In genomic region chr17:78888554-78888953, GRCm38 (mm10) we compare ENCODE assay signal across 20 mouse cellular contexts. TPM values are rescaled to one million over a fixed set of nuclear protein-coding genes. Genes with fewer than 3 reads are reported as not detected.
DNase-seq lines count a peak whose midpoint lies in the region; TF ChIP-seq lines count a peak whose summit lies in the region.
"Had no signal": no experiment of that assay in that cellular context is flagged by ENCODE, and none has a peak within 500 bp of the region (broad histone marks: within the 10 kb centered on the region; RNA-seq: fewer than 3 reads in every experiment).

No protein-coding gene starts in this region.

- TF ChIP-seq CTCF in heart, adult 2 months (IDR thresholded peaks at IDR 0.05), result no peak

- H3K79me2 ChIP-seq in heart, adult 2 months (replicated peaks; ENCODE audit: control insufficient read depth, insufficient read depth, low read length), result no peaks in the 10 kb centered on the region

- no peak overlapping the region for H3K9ac ChIP-seq in heart, adult 2 months (ENCODE audit: low read depth, low read length)
- H3K9ac ChIP-seq: embryonic facial prominence, embryonic 12.5 days; forebrain, embryonic 15.5 days; heart, embryonic 15.5 days; hindbrain, embryonic 14.5 days; kidney, embryonic 15.5 days had no signal

- no peak overlapping the region for H3K27ac ChIP-seq in heart, adult 2 months
- H3K27ac ChIP-seq: embryonic facial prominence, embryonic 12.5 days; forebrain, embryonic 15.5 days; heart, embryonic 15.5 days; hindbrain, embryonic 14.5 days; kidney, embryonic 15.5 days had no signal

- TF ChIP-seq POLR2A in heart, adult 2 months (IDR thresholded peaks at IDR 0.05; ENCODE audit: insufficient read depth, low read depth, low read length), result no peak

- no peak overlapping the region for H3K4me3 ChIP-seq in heart, adult 2 months
- H3K4me3 ChIP-seq: embryonic facial prominence, embryonic 12.5 days; forebrain, embryonic 15.5 days; heart, embryonic 15.5 days; kidney, embryonic 15.5 days had no signal

- intact Hi-C loops in heart, adult 2 months (cut with DNase I), result no loop called here

- no peaks in the 10 kb centered on the region for H3K36me3 ChIP-seq in heart, adult 2 months (ENCODE audit: control insufficient read depth, insufficient read depth, low read length)
- H3K36me3 ChIP-seq: embryonic facial prominence, embryonic 12.5 days; forebrain, embryonic 15.5 days; heart, embryonic 15.5 days; kidney, embryonic 15.5 days had no signal

- TF ChIP-seq EP300 in heart, adult 2 months (IDR thresholded peaks at IDR 0.05; ENCODE audit: insufficient read depth, low read depth, low read length), result no peak

- 80% methylated on average over 4 of the region's 4 CpGs for WGBS in heart, adult 2 months

- H3K27me3 ChIP-seq in heart, adult 2 months (ENCODE audit: control insufficient read depth, insufficient read depth, low read length), result no peaks in the 10 kb centered on the region
- H3K27me3 ChIP-seq: embryonic facial prominence, embryonic 12.5 days; forebrain, embryonic 15.5 days; heart, embryonic 15.5 days; kidney, embryonic 15.5 days had no signal

- peak; percentile 65 to 71 for DNase-seq in cerebellum, postnatal 10 days
- DNase-seq in cerebellum, adult 8-10 months, result no peak
- peak; percentile 55 for DNase-seq in heart, adult 11 months
- DNase-seq in heart, adult 2 months, result no peak
- peak; percentile 24 for DNase-seq in ovary, postnatal 36 days (ENCODE audit: low spot score)
- DNase-seq in ovary, postnatal 14 days (ENCODE audit: low spot score), result no peak
- DNase-seq in adipocyte (ENCODE audit: low spot score), result no peak
- DNase-seq: gastrocnemius, postnatal 36 days; heart, adult 18-20 months; heart, postnatal 14 days; kidney, adult 2 months had no signal

- H3K4me1 ChIP-seq in heart, adult 2 months (ENCODE audit: control insufficient read depth, insufficient read depth, low read length), result no peaks in the 10 kb centered on the region
- H3K4me1 ChIP-seq: embryonic facial prominence, embryonic 12.5 days; heart, embryonic 15.5 days; kidney, embryonic 15.5 days had no signal

RNA-seq across cellular contexts. Expression of gene Eif2ak2, which starts 6.2 kb away (rescaled TPM):
- 1 to 10 TPM; 7.8 to 8.0 TPM for total RNA-seq in heart, adult 2 months (2021)
- polyA plus RNA-seq in heart, adult 2 months (2012; rRNA removed), result 2.7 and 4.2 TPM in 2 replicates

RNA-seq across cellular contexts. Expression of gene Sult6b1, which starts 18.2 kb away (rescaled TPM):
- not detected for total RNA-seq in heart, adult 2 months (2021)
- 0.26 TPM in 1 of 2 replicates, not detected in the other for polyA plus RNA-seq in heart, adult 2 months (2012; rRNA removed)
- total RNA-seq: adrenal gland, adult 18-20 months; gastrocnemius, adult 8-10 months; gastrocnemius, postnatal 36 days; heart, adult 18-20 months; heart, postnatal 14 days; hematopoietic stem cell, adult 5-6 weeks had no signal
- polyA plus RNA-seq: forebrain, embryonic 11.5 days; forebrain, embryonic 15.5 days; kidney, adult 2 months; kidney, embryonic 15.5 days had no signal

RNA-seq across cellular contexts. Expression of gene Cebpzos, which starts 27.7 kb away (rescaled TPM):
- 10 to 100 TPM; 54.0 to 63.4 TPM for total RNA-seq in heart, adult 2 months (2021)
- polyA plus RNA-seq in heart, adult 2 months (2012; rRNA removed), result 15.3 and 32.2 TPM in 2 replicates

RNA-seq across cellular contexts. Expression of gene Cebpz, which starts 48.3 kb away (rescaled TPM):
- 10 to 100 TPM; 20.1 to 21.4 TPM for total RNA-seq in heart, adult 2 months (2021)
- 3.1 and 7.8 TPM in 2 replicates for polyA plus RNA-seq in heart, adult 2 months (2012; rRNA removed)

RNA-seq across cellular contexts. Expression of gene Ndufaf7, which starts 48.4 kb away (rescaled TPM):
- 10 to 100 TPM; 48.2 to 48.4 TPM for total RNA-seq in heart, adult 2 months (2021)
- 12.6 and 29.1 TPM in 2 replicates for polyA plus RNA-seq in heart, adult 2 months (2012; rRNA removed)

Comparison
In these comparisons a context has a peak if more than half of its experiments do, and no peak if none do; other contexts are left out.
1. DNase-seq: peak in cerebellum, postnatal 10 days (2 of 2), heart, adult 11 months (single experiment) and ovary, postnatal 36 days (single experiment); none in cerebellum, adult 8-10 months (single experiment), heart, adult 2 months (0 of 2), ovary, postnatal 14 days (single experiment) and adipocyte (single experiment).